Mouse (Mus musculus) thymus, postnatal 25 days (tissue): ENCODE results near the gene Bckdhb.
"Not testable (repeated sequence)": the region's sequence is repeated elsewhere in the genome, so short reads cannot be mapped to it uniquely, and the experiment has no call there.

Experiments
- DNase-seq: peaks from one replicate; pipeline ENCODE4 v3.0.0; 2022

The Bckdhb gene

DNA sequence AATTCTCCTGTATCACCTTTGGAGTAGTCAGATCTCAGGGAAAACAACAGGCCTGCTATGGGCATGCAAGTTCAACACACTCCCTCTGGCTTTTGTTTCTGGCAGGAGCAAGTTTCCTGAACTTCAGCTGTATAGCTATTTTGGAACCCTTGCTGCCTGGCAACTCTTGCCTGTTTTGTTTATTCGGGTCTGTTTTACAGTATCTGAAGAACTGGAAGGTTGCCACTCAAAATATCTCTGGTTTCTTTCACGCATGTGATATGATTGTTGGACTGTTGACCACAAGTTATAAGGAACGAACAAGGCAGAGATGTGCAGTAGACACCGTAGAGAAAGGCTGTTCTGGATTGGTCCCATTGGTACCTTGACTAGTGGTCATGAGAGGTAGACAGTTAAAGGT is 39.4 kb downstream of the Bckdhb start:
- no peak for DNase-seq

DNA sequence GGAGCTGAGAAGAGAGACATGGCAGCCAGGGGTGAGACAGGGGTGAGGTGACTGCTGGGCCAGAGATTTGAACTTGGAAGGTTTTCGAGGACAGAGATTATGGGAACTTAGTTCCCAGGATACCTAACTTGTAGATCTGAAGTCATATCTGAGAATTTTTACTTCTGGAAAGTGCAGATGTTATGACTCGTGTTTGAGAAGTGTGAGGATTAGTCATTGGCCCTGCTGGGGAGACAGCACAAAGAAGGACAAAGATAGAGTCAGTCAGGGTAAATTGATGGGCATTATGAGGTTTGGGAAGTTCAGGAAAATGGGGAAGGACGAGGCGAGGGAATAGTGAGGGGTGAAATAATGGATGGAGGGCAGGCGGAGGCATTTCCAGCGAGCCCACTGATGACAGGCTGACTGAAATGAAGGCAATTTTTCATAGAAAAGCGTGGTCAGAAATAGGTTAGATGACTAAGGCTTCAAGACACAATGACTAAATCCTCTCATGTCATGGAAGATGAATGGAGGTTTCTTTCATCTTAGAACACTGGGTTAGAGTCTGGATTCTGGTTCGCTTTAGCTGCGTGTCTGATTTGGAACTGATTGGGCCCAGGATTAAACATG is 42.6 kb downstream of the Bckdhb start:
- no peak for DNase-seq

DNA sequence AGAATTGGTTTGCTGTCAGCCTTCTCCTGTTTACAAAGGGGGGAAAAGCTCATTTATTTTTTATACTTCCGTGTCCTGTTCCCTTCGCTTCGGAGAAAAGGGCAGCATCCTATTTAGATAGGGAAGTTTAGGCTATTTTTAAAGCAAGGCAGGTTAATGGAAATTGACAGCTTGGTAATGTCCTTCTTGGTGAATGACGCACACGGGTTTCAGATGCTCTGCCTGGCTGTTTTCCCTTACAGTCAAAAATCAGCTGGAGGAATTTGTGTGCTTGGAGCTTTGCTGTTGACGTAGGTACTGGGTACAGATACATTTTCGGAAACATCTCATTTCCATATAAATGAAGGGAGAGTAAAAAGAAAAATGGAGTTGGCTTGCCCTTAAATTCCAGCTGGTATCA is 44.4 kb downstream of the Bckdhb start:
- no peak for DNase-seq

DNA sequence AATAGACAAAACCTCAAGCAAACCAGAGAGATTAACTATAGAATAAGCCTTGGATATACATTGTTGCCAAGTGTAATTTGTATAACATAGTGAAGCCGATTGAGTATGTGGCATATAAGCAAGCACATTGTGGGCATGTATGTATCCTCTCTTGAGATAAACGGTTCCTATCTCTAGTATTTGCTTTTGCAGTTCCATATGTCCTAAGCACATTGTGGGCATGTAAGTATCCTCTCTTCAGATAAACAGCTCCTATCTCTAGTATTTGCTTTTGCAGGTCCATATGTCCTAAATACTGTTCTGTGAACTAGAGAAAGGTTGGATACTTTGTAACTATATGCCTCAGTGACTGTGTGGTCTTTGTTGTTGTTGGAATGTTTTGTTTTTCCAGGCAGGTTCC is 48.5 kb downstream of the Bckdhb start:
- DNase-seq: no peak

DNA sequence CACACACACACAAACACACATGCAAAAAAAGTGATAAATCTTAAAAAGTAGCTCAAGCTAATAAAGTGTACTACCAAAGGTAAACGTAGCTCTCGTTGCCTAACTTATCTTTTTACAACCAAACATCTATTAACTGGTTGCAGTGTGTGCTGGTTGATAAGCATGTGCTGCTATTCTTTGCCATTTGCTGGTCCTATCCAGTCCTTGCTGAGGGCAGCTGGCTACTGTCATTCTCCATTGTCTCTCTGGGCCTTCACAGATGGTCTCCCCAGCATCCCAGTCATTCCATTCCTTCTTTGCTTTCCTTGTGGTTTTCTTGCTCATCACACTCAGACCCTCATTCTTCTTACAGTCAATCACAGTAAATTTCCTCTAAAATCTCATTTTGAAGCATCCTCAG is 50.9 kb downstream of the Bckdhb start:
- no peak for DNase-seq

DNA sequence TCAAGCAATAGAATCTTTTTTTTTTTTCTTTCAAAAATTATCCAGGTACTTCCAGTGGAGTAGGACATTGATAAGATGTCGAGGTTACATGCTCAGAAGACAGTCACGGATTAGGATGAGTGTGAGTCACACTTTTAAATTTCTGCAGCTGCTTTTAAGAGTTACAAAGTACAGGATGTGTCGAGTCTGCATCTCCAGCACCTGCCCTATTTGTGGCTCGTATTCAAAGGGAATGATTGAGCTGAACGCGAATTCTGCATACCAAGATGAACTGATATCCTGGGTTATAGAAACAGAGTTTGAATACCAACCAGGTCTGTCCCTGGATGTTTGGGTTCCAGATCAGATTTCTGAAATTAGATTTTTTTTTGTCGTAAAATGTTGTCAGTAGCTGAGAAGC is 56.3 kb downstream of the Bckdhb start:
- no peak for DNase-seq

DNA sequence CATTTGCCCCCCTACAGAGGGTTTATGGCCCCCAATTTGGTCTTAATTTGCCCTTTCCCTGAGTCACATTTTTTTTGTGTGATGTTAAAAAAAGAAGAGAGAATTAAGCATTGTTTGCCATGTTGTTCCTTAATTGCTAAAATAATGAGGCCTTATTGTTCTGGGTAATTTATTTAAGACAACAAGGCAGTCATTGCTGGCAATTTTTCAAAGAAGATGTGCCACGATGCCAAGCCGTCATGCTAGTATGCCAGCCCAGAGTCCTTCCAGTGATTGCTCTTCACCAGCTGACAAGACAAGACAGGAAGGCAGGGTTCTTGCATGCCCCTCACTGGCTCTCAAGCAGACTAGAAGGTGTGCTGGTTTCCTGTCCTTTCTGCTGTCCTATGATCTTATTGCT is 84.0 kb downstream of the Bckdhb start:
- DNase-seq: no peak

DNA sequence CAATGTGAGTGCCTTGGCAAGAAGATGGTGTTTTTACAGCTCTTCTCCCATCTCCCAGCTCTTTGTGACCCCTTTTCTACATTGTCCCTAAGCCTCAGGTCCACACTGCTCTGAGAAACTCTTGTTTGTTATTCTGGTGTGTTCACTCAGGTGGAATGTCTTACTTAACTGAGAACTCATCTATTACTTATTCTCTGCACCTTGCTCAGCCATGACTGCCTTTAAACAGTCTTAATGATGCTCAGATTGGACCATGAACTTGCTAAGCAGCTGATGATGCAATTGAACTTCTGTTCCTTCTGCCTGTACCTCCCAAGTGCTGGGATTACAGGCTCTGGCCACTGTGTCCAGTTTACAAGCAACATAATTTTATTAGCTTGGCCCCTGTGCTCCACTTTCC is 86.2 kb downstream of the Bckdhb start:
- DNase-seq: no peak

DNA sequence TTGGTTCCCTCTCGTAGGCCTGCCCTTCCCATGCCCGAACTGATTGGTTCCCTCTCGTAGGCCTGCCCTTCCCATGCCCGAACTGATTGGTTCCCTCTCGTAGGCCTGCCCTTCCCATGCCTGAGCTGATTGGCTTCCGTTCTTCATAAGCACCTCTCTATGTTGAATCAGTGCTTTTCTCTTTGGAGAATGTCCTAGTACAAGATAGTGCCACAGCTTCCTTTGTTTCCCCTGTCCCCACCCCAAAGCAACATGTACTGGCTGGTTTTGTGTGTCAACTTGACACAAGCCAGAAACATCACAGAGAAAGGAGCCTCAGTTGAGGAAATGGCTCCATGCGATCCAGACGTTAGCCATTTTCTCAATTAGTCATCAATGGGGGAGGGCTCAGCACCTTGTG is 93.2 kb downstream of the Bckdhb start:
- not testable (repeated sequence) for DNase-seq

DNA sequence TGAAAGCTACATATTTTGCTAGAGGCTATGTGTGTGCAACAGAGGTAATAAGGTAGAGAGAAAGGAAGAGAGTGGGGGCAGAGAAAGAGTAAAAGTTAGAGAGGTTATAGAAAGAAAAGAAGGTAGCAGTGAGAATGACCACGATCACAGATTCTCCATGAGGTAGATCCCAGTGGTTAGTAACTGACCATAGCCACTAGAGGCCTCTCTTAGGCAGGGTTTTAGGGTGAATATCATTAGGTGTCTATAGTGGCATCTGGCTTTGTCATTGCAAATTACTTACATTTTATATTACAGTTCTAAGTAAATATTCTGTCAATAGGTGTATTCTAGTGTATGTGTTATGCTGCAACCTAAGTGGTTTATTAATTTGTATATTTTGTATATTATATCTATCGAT is 94.7 kb downstream of the Bckdhb start:
- no peak for DNase-seq

DNA sequence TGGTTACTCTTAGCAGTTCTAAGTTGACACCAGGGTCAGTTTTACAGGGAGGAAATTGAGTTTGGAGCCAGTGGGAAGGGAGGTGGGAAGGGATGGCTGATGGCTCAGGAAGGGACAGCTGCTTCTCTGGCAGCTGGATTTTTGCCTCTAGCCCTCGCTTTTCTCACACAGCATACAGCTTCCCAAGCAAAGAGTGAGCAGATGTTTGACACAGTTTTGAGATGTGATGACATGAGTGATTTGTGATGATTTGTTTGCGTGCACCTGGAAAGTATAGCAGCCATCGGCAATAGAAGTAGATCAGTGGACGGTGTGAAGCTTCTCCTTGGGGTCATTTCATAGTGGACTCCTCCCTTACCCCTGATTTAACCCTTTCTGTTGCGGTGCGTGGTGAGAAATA is 96.2 kb downstream of the Bckdhb start:
- no peak for DNase-seq

DNA sequence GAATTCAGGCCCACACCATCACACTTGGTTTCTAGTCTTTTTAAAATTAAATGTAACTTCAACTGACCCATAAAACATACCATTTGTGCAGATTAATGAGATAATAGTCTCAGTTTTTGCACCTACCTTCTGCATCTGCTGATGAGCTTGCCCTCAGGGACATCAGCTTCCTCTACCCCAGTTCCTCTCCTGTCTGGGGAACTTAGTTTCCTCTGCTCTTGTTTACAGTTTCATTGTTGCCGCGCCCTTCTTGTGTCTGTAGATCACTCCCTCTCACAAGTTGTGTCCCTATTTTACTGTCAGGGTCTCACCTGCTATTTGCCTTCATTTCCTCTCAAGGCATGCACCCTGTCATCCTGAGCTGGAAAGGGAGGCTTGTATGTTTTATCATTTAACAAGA is 103.2 kb downstream of the Bckdhb start:
- DNase-seq: no peak

DNA sequence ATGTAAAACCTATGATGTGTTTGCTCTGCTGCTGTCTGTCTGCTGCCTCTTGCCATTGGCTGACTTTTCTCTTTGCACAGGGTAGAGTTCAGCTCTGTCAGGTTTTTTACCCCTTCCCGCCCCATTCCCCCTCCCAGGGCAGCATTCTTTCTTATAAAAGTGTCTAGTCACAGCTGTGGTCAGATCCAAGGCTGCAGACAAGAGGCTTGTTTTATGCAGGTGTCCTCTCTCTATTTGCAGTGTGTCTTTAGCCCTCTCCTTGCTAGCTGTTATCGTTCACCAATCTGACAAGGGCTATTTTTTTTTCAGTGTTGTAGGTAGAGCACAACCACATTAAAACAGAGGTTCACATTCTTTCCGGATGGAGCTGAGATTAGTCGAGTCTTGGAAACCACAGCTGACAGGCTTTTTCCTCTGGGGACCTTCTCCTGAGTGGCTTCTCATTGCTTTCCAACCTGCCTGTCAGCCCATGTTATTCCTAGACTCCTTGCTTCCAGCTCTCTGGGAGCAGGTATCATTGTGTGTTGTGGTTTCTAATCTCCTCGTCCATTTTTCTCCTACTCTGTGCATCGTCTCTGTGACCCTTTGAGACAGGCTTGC is 105.8 kb downstream of the Bckdhb start:
- no peak for DNase-seq

DNA sequence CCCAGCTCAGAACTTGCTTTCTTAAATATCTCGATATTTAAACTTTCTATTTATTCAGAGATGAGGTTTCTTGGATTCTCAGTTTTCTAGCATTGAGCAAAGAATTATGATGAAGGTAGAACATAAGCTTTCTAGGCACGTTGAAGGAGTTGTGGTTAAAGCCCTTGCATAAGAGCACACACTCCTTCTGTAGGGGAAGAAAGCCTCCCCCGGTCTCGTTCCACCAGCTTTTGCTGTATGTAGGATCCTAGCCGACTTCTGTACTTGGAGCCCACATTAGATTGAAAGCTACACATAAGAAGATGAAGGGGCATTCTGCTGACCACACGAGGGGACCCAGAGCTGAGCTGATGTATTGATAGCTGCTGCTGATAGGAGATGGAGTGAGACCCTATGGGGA is 106.5 kb downstream of the Bckdhb start:
- DNase-seq: no peak

DNA sequence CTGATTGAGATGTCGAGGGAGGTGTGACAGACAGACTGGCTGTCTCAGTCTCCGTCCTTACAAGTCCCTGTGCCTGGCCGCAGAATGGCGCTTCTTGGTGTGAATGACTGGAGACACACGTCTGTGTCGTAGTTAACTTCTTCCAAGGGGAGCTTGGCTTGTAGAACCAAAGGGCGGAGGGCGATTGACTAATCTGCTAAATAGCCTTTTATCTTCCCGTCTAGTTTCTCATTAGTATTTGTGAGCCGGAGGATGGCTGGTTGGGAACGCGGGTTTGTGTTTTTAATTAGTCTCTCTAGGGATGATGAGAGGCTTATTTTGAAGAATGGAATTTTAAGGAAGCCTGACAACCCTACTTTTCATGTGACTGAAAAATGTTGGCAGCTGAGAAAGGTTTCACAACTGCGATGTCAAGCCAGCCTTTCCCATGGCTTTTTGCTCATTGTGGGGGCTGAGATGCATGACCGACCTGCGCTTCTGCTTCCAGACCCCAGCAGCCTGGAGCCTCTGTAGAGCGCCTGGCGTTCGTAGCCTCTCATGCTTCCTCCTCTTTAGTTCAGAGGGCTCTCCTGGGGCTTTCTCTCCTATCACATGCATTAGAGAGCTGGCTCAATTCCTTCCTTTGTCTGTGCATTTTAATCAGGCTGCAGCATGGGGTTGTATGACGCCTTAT is 107.9 kb downstream of the Bckdhb start:
- DNase-seq: no peak

DNA sequence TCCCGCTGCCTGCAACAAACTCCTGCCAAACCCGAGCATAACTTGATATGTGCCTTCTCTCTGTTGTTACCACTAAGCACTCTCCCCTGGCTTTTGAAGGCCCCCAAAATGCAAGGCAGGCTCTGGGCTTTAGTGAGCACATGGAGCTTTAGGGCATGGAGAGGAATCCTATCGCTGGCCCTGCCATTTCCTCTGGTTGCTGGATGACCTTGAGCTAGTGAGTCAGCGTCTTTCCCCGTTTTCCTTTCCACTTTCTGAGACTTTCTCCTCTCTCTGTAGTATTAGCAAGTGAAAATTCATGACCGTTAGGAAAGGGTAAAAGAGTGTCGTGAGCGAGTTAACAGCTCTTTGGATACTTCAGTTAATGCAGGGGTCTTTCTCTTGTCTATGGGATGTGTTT is 111.1 kb downstream of the Bckdhb start:
- DNase-seq: no peak

DNA sequence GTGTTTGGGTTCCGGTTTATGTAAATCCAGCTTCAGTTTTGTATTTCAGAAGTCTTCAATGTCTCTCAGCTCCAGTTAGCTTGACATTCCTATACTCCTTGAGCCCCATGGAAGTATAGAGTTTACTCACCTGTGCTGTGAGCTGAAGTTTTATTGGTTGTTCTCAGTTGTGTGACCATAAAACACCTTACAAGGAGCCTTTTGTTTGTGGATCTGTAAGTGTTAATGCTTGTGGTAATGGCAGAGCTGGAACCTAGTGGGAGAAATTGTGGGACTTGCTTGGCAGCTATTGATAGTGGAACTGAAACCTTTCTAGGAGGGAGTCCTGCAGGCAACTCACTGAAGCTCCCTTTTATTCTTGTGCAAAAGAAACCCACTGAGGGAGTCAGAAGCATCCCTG is 112.3 kb downstream of the Bckdhb start:
- no peak for DNase-seq

DNA sequence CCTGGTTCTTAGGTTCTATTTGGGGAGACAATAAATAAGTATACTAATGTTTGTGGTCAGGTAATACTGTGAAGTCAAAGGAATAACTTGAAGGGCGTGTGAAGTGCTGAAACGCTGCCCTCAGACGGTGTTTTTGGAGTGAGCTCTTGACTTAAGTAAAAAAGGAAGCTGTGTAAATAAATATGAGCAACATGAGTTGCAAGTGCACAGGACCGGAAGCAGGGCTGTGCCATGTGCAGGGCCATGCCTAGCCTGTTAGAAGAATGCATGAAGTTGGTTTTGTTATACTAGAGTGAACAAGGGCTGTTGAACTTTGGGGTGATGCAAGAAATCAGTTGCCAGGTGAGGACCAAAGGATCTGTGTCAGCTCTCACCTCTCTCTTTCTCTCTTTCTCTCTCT is 114.0 kb downstream of the Bckdhb start:
- DNase-seq: no peak

DNA sequence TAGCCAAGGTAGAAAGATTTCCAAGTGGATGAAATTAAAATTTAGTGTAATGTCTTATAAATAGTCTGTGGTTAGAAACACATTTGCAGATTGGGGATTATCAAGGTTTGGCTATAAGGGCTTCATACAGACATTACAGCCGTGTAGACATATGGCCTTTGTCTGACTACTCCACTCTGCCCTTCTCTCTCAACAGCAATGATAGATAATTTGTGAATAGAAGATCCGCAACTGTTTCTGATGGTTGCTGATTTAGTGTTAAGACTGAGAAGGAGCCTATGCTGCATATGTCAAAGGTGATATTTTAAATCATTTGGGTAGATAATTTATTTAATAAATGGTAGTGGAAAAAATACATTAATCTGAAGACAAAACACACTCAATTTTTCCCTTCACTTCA is 115.4 kb downstream of the Bckdhb start:
- no peak for DNase-seq

DNA sequence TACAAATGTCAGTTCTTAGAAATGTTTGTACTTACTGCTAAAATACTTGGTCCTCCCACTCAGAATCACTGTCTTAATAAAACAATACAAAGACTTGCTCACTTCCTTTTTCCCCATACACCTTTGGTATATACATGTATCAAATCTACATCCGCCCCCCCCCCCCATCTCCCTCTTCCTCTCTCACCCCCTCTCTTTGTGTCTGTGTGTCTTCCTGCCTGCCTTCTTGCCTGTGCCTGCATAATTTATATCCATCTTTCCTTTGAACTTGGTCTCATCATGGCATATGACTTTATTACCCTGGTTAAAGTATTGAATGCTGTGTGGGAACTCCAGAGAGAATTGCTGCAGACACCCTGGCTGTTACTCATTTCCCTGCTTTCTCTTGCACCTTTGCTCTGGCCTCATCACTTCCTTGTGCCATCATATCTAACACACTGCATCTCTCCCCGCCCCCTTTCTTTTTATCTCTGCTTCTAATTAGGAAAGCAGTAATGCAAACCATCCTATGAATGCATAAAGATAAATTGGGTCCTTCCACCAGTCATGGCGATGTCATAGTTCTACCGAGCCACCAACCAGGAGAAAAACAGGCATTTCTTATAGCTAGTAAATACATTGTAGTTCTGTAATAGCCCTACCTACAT is 116.8 kb downstream of the Bckdhb start:
- DNase-seq: no peak

DNA sequence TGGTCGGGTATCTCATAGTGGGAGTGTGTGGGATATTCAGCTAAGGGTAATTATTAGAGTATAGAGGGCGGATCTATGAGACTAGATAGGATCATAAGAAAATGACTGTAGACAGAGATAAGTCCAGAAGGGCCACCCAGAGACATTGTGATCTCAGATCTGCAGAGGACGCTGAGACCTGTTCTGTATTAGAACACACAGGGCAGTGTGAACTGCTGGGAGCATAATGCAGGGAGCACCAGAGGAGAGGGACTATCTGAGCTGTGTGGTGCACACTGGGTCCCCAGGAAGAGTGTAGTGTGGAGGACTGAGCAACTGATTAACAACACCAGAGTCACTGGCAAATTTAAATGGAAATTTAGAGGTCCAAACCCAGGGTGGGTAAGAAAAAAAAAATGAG is 117.6 kb downstream of the Bckdhb start:
- DNase-seq: no peak

DNA sequence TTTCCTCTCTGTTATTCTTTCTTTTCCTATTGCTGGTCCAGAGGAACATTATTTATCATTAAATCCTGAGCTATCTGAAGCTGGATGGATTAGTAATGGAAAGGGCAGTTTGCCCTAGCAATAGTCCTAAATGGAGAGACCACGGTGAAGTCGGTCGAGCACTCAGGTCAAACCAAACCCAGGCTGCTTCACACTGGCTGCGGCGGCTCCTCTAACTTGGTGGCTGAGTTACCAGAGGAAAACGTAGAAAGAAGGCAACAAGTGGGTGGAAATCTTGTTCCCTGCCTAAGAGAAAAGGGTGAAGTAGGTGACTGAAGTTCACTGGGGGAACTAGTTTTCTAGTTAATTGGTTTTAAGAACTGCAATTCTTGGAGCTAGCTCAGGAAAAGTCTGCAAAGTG is 119.2 kb downstream of the Bckdhb start:
- DNase-seq: no peak

DNA sequence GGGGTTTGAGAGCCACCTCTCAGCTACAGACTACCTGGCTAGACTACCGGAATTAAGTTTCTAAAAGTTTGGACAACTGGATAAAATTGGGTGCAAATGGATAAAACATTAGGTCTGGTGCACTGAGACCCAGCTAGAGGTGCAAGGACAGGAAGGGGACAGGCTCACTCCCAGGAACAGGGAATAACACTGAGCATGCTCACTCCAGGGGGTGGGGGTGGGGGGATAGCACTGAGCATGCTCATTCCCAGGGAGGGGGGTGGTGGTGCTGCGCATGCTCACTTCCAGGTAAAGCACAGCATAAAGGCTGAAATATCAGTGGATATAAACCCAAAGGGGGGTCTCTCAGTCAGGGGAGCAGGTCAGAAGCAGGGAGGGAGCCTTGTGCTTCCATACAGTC is 120.7 kb downstream of the Bckdhb start:
- DNase-seq: no peak

DNA sequence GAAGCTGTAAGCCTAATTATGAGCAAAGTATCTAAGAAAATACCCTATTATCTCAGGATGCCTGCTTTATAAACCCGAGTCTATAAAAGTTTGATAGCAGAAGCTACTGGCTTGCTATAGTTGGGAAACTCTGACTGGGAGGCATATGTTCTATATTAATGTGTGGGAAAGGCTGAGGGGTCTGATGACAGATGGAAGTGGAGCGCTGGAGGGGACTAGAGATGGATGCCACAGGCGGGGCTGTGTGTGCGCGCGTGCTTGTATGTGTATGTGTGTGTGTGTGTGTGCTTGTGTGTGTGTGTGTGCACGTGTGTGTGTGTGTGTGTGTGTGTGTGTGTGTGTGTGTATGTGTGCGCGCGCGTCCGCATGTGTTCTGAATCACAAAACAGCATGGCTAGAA is 121.4 kb downstream of the Bckdhb start:
- no peak for DNase-seq
